Mouse (Mus musculus) embryonic fibroblast, embryonic 13.5 days (primary cell): Measurements from ENCODE around the gene Gm48552.

ENCODE experiments used
- CTCF ChIP-seq: IDR thresholded peaks from 2 replicates; pipeline ENCODE4 v1.5.1; 2011; ENCODE audit warnings: mild to moderate bottlenecking, control low read depth, low read length, moderate library complexity, borderline replicate concordance; ENCODE audit not compliant: insufficient read depth
- POLR2A ChIP-seq: IDR thresholded peaks from 2 replicates; pipeline ENCODE4 v1.6.1; 2011; ENCODE audit warnings: low read depth, mild to moderate bottlenecking, control low read depth, low read length, moderate library complexity

DNA sequence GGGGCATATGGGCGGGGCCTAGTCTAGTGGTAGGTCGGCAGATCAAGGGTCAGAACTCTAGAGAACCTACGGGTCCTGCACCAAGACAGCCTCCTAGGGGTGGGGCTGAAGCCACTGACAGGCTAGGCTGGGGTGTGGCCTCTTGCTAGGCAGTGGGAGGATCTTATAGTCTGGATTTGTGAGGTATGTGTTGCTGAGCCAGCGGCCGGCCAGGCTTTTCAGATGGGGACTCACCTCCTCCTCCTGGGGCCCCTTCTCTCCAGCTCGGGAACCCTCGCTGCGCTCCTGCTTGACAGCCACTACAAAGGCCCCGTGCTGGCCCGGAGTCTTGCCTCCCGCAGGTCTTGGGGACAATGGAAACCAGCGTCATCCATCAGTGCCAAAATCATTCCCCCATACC lies 39.7 kb upstream of the Gm48552 start:
- TF ChIP-seq CTCF, result no peak
- peak; percentile 64 for TF ChIP-seq POLR2A
